ENCODE assay signal across 12 mouse cellular contexts in the genomic region with DNA sequence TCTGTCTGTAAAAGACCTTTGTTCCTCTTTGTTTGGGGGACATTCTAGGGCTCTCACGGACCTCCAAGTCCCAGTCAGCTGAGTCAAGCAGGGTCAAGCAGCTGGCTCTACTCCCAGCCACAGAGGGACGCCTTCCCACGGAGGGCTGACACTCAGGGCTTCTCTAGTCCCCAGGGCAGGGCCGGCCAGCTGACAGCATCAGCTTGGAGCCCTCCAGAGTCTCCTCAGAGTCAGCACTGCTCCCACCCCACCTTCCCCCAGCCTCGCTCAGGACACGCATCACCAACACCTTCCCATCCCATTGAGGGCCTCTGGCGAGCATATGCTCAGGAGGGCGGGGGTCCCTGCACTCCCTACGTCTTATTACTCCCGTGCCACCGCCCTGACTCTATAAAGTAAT. TPM values are rescaled to one million over a fixed set of nuclear protein-coding genes. Genes with fewer than 3 reads are reported as not detected.
DNase-seq lines count a peak whose midpoint lies in the region; ATAC-seq and TF ChIP-seq lines count a peak whose summit lies in the region.
"Had no signal": no experiment of that assay in that cellular context is flagged by ENCODE, and none has a peak within 500 bp of the region (broad histone marks: within the 10 kb centered on the region; RNA-seq: fewer than 3 reads in every experiment).

No protein-coding gene starts in this region.

- H3K36me3 ChIP-seq in forebrain, embryonic 10.5 days (replicated peaks), result no peaks in the 10 kb centered on the region
- H3K36me3 ChIP-seq in forebrain, postnatal 0 days (ENCODE audit: insufficient read depth), result no peaks in the 10 kb centered on the region
- no peaks in the 10 kb centered on the region for H3K36me3 ChIP-seq in midbrain, embryonic 12.5 days
- H3K36me3 ChIP-seq in midbrain, postnatal 0 days (ENCODE audit: insufficient read depth, low read length), result no peaks in the 10 kb centered on the region
- no peaks in the 10 kb centered on the region for H3K36me3 ChIP-seq in hindbrain, postnatal 0 days (ENCODE audit: insufficient read depth, low read length)
- H3K36me3 ChIP-seq: limb, embryonic 15.5 days had no signal

- no peaks in the 10 kb centered on the region for H3K9me3 ChIP-seq in forebrain, embryonic 10.5 days
- H3K9me3 ChIP-seq in forebrain, postnatal 0 days (ENCODE audit: low read length), result no peaks in the 10 kb centered on the region
- H3K9me3 ChIP-seq in midbrain, embryonic 12.5 days, result no peaks in the 10 kb centered on the region
- H3K9me3 ChIP-seq in midbrain, postnatal 0 days (ENCODE audit: low read length), result no peaks in the 10 kb centered on the region
- H3K9me3 ChIP-seq in hindbrain, postnatal 0 days (ENCODE audit: low read length), result no peaks in the 10 kb centered on the region
- H3K9me3 ChIP-seq: limb, embryonic 15.5 days had no signal

- no peak overlapping the region for H3K4me2 ChIP-seq in forebrain, postnatal 0 days (ENCODE audit: low read depth)
- no peak overlapping the region for H3K4me2 ChIP-seq in midbrain, embryonic 12.5 days (replicated peaks)
- H3K4me2 ChIP-seq in midbrain, postnatal 0 days (ENCODE audit: low read depth, low read length, poor library complexity, severe bottlenecking), result no peak overlapping the region
- no peak overlapping the region for H3K4me2 ChIP-seq in hindbrain, postnatal 0 days (ENCODE audit: low read depth, low read length)
- H3K4me2 ChIP-seq: limb, embryonic 15.5 days had no signal

- H3K4me1 ChIP-seq in forebrain, embryonic 10.5 days, result peaks cover 57% of the 10 kb centered on the region
- no peaks in the 10 kb centered on the region for H3K4me1 ChIP-seq in forebrain, postnatal 0 days (ENCODE audit: insufficient read depth)
- peaks cover 29% of the 10 kb centered on the region for H3K4me1 ChIP-seq in midbrain, embryonic 12.5 days
- peaks cover 3% of the 10 kb centered on the region; the same call in 1 of the 2 replicates for H3K4me1 ChIP-seq in midbrain, postnatal 0 days (ENCODE audit: insufficient read depth, low read length)
- no peaks in the 10 kb centered on the region for H3K4me1 ChIP-seq in hindbrain, postnatal 0 days (ENCODE audit: insufficient read depth, low read length)

- 32% methylated on average over 11 of the region's 11 CpGs for WGBS in forebrain, embryonic 10.5 days
- 19% methylated on average over 11 of the region's 11 CpGs for WGBS in forebrain, postnatal 0 days
- WGBS in midbrain, embryonic 12.5 days, result 22% methylated on average over 11 of the region's 11 CpGs
- WGBS in midbrain, postnatal 0 days, result 31% methylated on average over 11 of the region's 11 CpGs
- 17% methylated on average over 11 of the region's 11 CpGs for WGBS in hindbrain, postnatal 0 days

- no peak for TF ChIP-seq CTCF in forebrain, postnatal 0 days (IDR thresholded peaks at IDR 0.05; ENCODE audit: low read depth)
- no peak for TF ChIP-seq CTCF in midbrain, postnatal 0 days (IDR thresholded peaks at IDR 0.05)
- TF ChIP-seq CTCF in hindbrain, postnatal 0 days (IDR thresholded peaks at IDR 0.05; ENCODE audit: low read depth), result no peak

- no peak overlapping the region for H3K9ac ChIP-seq in forebrain, postnatal 0 days
- 0 out of 2 replicates have a peak overlapping the region, but pooled peaks have one; percentile 2 for H3K9ac ChIP-seq in midbrain, embryonic 12.5 days (replicated peaks)
- H3K9ac ChIP-seq in midbrain, postnatal 0 days (replicated peaks; ENCODE audit: low read length, poor library complexity, severe bottlenecking), result no peak overlapping the region
- no peak overlapping the region for H3K9ac ChIP-seq in hindbrain, postnatal 0 days (replicated peaks; ENCODE audit: low read length)
- H3K9ac ChIP-seq: limb, embryonic 15.5 days had no signal

- peaks cover 56% of the 10 kb centered on the region for H3K27me3 ChIP-seq in forebrain, embryonic 10.5 days (ENCODE audit: poor library complexity, severe bottlenecking)
- H3K27me3 ChIP-seq in forebrain, postnatal 0 days (ENCODE audit: insufficient read depth, low read length), result no peaks in the 10 kb centered on the region
- peaks cover 23% of the 10 kb centered on the region for H3K27me3 ChIP-seq in midbrain, embryonic 12.5 days
- H3K27me3 ChIP-seq in midbrain, postnatal 0 days (ENCODE audit: insufficient read depth, low read length), result no peaks in the 10 kb centered on the region
- no peaks in the 10 kb centered on the region for H3K27me3 ChIP-seq in hindbrain, postnatal 0 days (ENCODE audit: insufficient read depth, low read length)
- H3K27me3 ChIP-seq: limb, embryonic 15.5 days had no signal

- peak overlapping the region; percentile 59; the same call in 1 of the 2 replicates for H3K27ac ChIP-seq in forebrain, embryonic 10.5 days
- H3K27ac ChIP-seq in forebrain, postnatal 0 days (ENCODE audit: low read depth, low read length), result no peak overlapping the region
- H3K27ac ChIP-seq in midbrain, embryonic 12.5 days (replicated peaks), result no peak overlapping the region
- H3K27ac ChIP-seq in midbrain, postnatal 0 days (ENCODE audit: low read depth, low read length), result no peak overlapping the region
- H3K27ac ChIP-seq in hindbrain, postnatal 0 days, result no peak overlapping the region
- H3K27ac ChIP-seq: gastrocnemius, adult 2 months; limb, embryonic 15.5 days had no signal

- DNase-seq in forebrain, embryonic 10.5 days (ENCODE audit: extremely low spot score, low spot score), result no peak
- no peak for DNase-seq in forebrain, postnatal 0 days
- DNase-seq in midbrain, postnatal 0 days (ENCODE audit: low spot score), result no peak
- DNase-seq in hindbrain, postnatal 0 days (ENCODE audit: low spot score), result peak; percentile 18
- DNase-seq in retina, postnatal 1 day, result peak; percentile 75
- no peak for DNase-seq in urinary bladder, postnatal 14 days (ENCODE audit: low spot score)
- no peak for DNase-seq in liver
- DNase-seq: adrenal gland, postnatal 25 days; gastrocnemius, adult 2 months had no signal

- no peak overlapping the region for H3K4me3 ChIP-seq in forebrain, embryonic 10.5 days
- no peak overlapping the region for H3K4me3 ChIP-seq in forebrain, postnatal 0 days (ENCODE audit: low read depth, low read length)
- H3K4me3 ChIP-seq in midbrain, embryonic 12.5 days, result no peak overlapping the region
- H3K4me3 ChIP-seq in midbrain, postnatal 0 days (ENCODE audit: low read depth, low read length), result no peak overlapping the region
- H3K4me3 ChIP-seq in hindbrain, postnatal 0 days (ENCODE audit: low read length), result no peak overlapping the region
- H3K4me3 ChIP-seq: gastrocnemius, adult 2 months; limb, embryonic 15.5 days had no signal

- ATAC-seq in forebrain, postnatal 0 days, result no peak
- ATAC-seq in midbrain, embryonic 12.5 days (ENCODE audit: low FRiP score, low read depth), result 0 out of 2 replicates have a peak, but pooled peaks have one; percentile 27
- ATAC-seq in midbrain, postnatal 0 days (ENCODE audit: low FRiP score), result no peak
- peak; percentile 18; the same call in 1 of the 2 replicates for ATAC-seq in hindbrain, postnatal 0 days

RNA-seq across cellular contexts. Expression of a gene that starts 39.6 kb away (rescaled TPM):
- 0.21 and 0.26 TPM in 2 replicates for polyA plus RNA-seq in forebrain, embryonic 10.5 days (2016; fragmentation: Nextera tagmentation; extraction: Ambion mirVana)
- 0.15 TPM in 1 of 2 replicates, not detected in the other for total RNA-seq in forebrain, postnatal 0 days (2014; rRNA removed)
- 0.49 and 0.82 TPM in 2 replicates for polyA plus RNA-seq in forebrain, postnatal 0 days (2015; fragmentation: Nextera tagmentation; extraction: Ambion mirVana)
- not detected in 2 replicates for polyA plus RNA-seq in midbrain, embryonic 12.5 days (2016; fragmentation: Nextera tagmentation; extraction: Ambion mirVana)
- 0.60 TPM in 1 of 2 replicates, not detected in the other for total RNA-seq in midbrain, postnatal 0 days (2014; rRNA removed)
- 0.47 and 0.51 TPM in 2 replicates for polyA plus RNA-seq in midbrain, postnatal 0 days (2015; fragmentation: Nextera tagmentation; extraction: Ambion mirVana)
- total RNA-seq in hindbrain, postnatal 0 days (2014; rRNA removed), result 0.52 and 0.68 TPM in 2 replicates
- 0.29 and 0.43 TPM in 2 replicates for polyA plus RNA-seq in hindbrain, postnatal 0 days (2015; fragmentation: Nextera tagmentation; extraction: Ambion mirVana)
- total RNA-seq: adrenal gland, postnatal 25 days; common myeloid progenitor, adult 5-6 weeks; gastrocnemius, adult 2 months had no signal

Comparison
In these comparisons a context has a peak if more than half of its experiments do, and no peak if none do; other contexts are left out.
1. ATAC-seq: peak in midbrain, embryonic 12.5 days (single experiment) and hindbrain, postnatal 0 days (single experiment); none in forebrain, postnatal 0 days (single experiment) and midbrain, postnatal 0 days (single experiment).
2. DNase-seq: peak in hindbrain, postnatal 0 days (single experiment) and retina, postnatal 1 day (single experiment); none in forebrain, embryonic 10.5 days (single experiment), forebrain, postnatal 0 days (single experiment), midbrain, postnatal 0 days (single experiment), urinary bladder, postnatal 14 days (single experiment) and liver (single experiment).